Mouse (Mus musculus): Measurements from ENCODE around the gene Retsat. TPM values are rescaled to one million over a fixed set of nuclear protein-coding genes. Genes with fewer than 3 reads are reported as not detected.

Retsat gene
- polyA plus RNA-seq, 1 experiment from 2014 or later: 41.0 TPM

- Histone ChIP-seq H3K4me2 (ENCODE audit: low read length) (no peak overlapping the region), H3K4me1 (replicated peaks; ENCODE audit: insufficient read depth, low read length) (peaks cover 6% of the 10 kb centered on the region), H3K9me3 (replicated peaks; ENCODE audit: low read length) (no peaks in the 10 kb centered on the region), H3K4me3 (replicated peaks; ENCODE audit: low read depth, low read length) (no peak overlapping the region), H3K9ac (ENCODE audit: low read depth, low read length) (no peak overlapping the region), H3K36me3 (ENCODE audit: insufficient read depth, low read length) (peaks cover 6% of the 10 kb centered on the region; the same call in 1 of the 2 replicates), H3K27ac (no peak overlapping the region), H3K27me3 (ENCODE audit: insufficient read depth, low read length) (no peaks in the 10 kb centered on the region)
- DNase-seq (ENCODE audit: low spot score): no peak
- no peak for TF ChIP-seq CTCF (IDR thresholded peaks at IDR 0.05; ENCODE audit: low read depth)
- WGBS: 67% methylated on average over 5 of the region's 5 CpGs
- ATAC-seq (replicated peaks; ENCODE audit: low FRiP score, low read depth): no peak
Measured at GRCm38 (mm10) chr6:72593914-72594313, 4.4 kb upstream of the Retsat start.

GRCm38 (mm10) chr6:72597083-72597874 is 996 bp upstream of the Retsat start:
- Histone ChIP-seq H3K4me3 (replicated peaks; ENCODE audit: low read depth, low read length) (peak overlapping the region; percentile 54), H3K4me2 (ENCODE audit: low read length) (peak overlapping the region; percentile 85), H3K36me3 (ENCODE audit: insufficient read depth, low read length) (peaks cover 5% of the 10 kb centered on the region; the same call in 1 of the 2 replicates), H3K9me3 (replicated peaks; ENCODE audit: low read length) (no peaks in the 10 kb centered on the region), H3K4me1 (replicated peaks; ENCODE audit: insufficient read depth, low read length) (peaks cover 6% of the 10 kb centered on the region), H3K27ac (0 out of 2 replicates have a peak overlapping the region, but pooled peaks have one; percentile 15), H3K9ac (ENCODE audit: low read depth, low read length) (peak overlapping the region; percentile 56), H3K27me3 (ENCODE audit: insufficient read depth, low read length) (no peaks in the 10 kb centered on the region)
- peak; percentile 69 for DNase-seq (ENCODE audit: low spot score)
- no peak for TF ChIP-seq CTCF (IDR thresholded peaks at IDR 0.05; ENCODE audit: low read depth)
- ATAC-seq (replicated peaks; ENCODE audit: low FRiP score, low read depth): no peak
- WGBS: 30% methylated on average over 13 of the region's 13 CpGs

- Histone ChIP-seq H3K9ac (ENCODE audit: low read depth, low read length) (peak overlapping the region; percentile 69), H3K9me3 (replicated peaks; ENCODE audit: low read length) (no peaks in the 10 kb centered on the region), H3K27ac (peak overlapping the region; percentile 92), H3K4me3 (replicated peaks; ENCODE audit: low read depth, low read length) (peak overlapping the region; percentile 54), H3K4me1 (replicated peaks; ENCODE audit: insufficient read depth, low read length) (peaks cover 6% of the 10 kb centered on the region), H3K4me2 (ENCODE audit: low read length) (peak overlapping the region; percentile 85), H3K36me3 (ENCODE audit: insufficient read depth, low read length) (0 out of 2 replicates have a peak, but pooled peaks cover 4% of the 10 kb centered on the region), H3K27me3 (ENCODE audit: insufficient read depth, low read length) (no peaks in the 10 kb centered on the region)
- ATAC-seq (replicated peaks; ENCODE audit: low FRiP score, low read depth) (no peak), DNase-seq (ENCODE audit: low spot score) (no peak)
- 35% methylated on average over 12 of the region's 12 CpGs for WGBS
- TF ChIP-seq CTCF (IDR thresholded peaks at IDR 0.05; ENCODE audit: low read depth): no peak
Measured at GRCm38 (mm10) chr6:72598791-72599557, 699 bp downstream of the Retsat start.

- no peak for ATAC-seq (replicated peaks; ENCODE audit: low FRiP score, low read depth)
Measured at GRCm38 (mm10) chr6:72600216-72600615, 1.9 kb downstream of the Retsat start.

GRCm38 (mm10) chr6:72600771-72601170 is 2.5 kb downstream of the Retsat start:
- WGBS: 85% methylated on average over 12 of the region's 12 CpGs
- Histone ChIP-seq H3K4me3 (replicated peaks; ENCODE audit: low read depth, low read length) (no peak overlapping the region), H3K9ac (ENCODE audit: low read depth, low read length) (no peak overlapping the region), H3K9me3 (replicated peaks; ENCODE audit: low read length) (no peaks in the 10 kb centered on the region), H3K4me2 (ENCODE audit: low read length) (no peak overlapping the region), H3K4me1 (replicated peaks; ENCODE audit: insufficient read depth, low read length) (peaks cover 6% of the 10 kb centered on the region), H3K27ac (no peak overlapping the region), H3K36me3 (ENCODE audit: insufficient read depth, low read length) (0 out of 2 replicates have a peak, but pooled peaks cover 6% of the 10 kb centered on the region), H3K27me3 (ENCODE audit: insufficient read depth, low read length) (no peaks in the 10 kb centered on the region)
- ATAC-seq (replicated peaks; ENCODE audit: low FRiP score, low read depth) (no peak), DNase-seq (ENCODE audit: low spot score) (no peak)
- no peak for TF ChIP-seq CTCF (IDR thresholded peaks at IDR 0.05; ENCODE audit: low read depth)

More at GRCm38 (mm10) chr6:72600216-72600615, 1.9 kb downstream of the Retsat start:
- Histone ChIP-seq H3K4me2 (ENCODE audit: low read length) (no peak overlapping the region), H3K9ac (ENCODE audit: low read depth, low read length) (no peak overlapping the region), H3K4me3 (replicated peaks; ENCODE audit: low read depth, low read length) (no peak overlapping the region), H3K27me3 (ENCODE audit: insufficient read depth, low read length) (no peaks in the 10 kb centered on the region), H3K36me3 (ENCODE audit: insufficient read depth, low read length) (0 out of 2 replicates have a peak, but pooled peaks cover 4% of the 10 kb centered on the region), H3K4me1 (replicated peaks; ENCODE audit: insufficient read depth, low read length) (peaks cover 6% of the 10 kb centered on the region), H3K27ac (no peak overlapping the region), H3K9me3 (replicated peaks; ENCODE audit: low read length) (no peaks in the 10 kb centered on the region)
- WGBS: 81% methylated on average over 6 of the region's 6 CpGs
- no peak for TF ChIP-seq CTCF (IDR thresholded peaks at IDR 0.05; ENCODE audit: low read depth)
- no peak for DNase-seq (ENCODE audit: low spot score)

- H3K36me3 ChIP-seq (ENCODE audit: insufficient read depth, low read length): 0 out of 2 replicates have a peak, but pooled peaks cover 13% of the 10 kb centered on the region
- H3K9me3 ChIP-seq (replicated peaks; ENCODE audit: low read length): no peaks in the 10 kb centered on the region
- 47% methylated on average over 1 of the region's 1 CpGs for WGBS
- H3K4me3 ChIP-seq (replicated peaks; ENCODE audit: low read depth, low read length): no peak overlapping the region
- ATAC-seq (replicated peaks; ENCODE audit: low FRiP score, low read depth) (0 out of 2 replicates have a peak, but pooled peaks have one; percentile 21), DNase-seq (ENCODE audit: low spot score) (peak; percentile 86)
- no peaks in the 10 kb centered on the region for H3K27me3 ChIP-seq (ENCODE audit: insufficient read depth, low read length)
- TF ChIP-seq CTCF (IDR thresholded peaks at IDR 0.05; ENCODE audit: low read depth): peak; percentile 94
- H3K9ac ChIP-seq (ENCODE audit: low read depth, low read length): no peak overlapping the region
- H3K27ac ChIP-seq: no peak overlapping the region
- no peak overlapping the region for H3K4me2 ChIP-seq (ENCODE audit: low read length)
- peaks cover 6% of the 10 kb centered on the region for H3K4me1 ChIP-seq (replicated peaks; ENCODE audit: insufficient read depth, low read length)
Measured at GRCm38 (mm10) chr6:72601732-72602131, 3.5 kb downstream of the Retsat start.
